10 mouse cellular contexts compared by ENCODE assay signal in the genomic region with DNA sequence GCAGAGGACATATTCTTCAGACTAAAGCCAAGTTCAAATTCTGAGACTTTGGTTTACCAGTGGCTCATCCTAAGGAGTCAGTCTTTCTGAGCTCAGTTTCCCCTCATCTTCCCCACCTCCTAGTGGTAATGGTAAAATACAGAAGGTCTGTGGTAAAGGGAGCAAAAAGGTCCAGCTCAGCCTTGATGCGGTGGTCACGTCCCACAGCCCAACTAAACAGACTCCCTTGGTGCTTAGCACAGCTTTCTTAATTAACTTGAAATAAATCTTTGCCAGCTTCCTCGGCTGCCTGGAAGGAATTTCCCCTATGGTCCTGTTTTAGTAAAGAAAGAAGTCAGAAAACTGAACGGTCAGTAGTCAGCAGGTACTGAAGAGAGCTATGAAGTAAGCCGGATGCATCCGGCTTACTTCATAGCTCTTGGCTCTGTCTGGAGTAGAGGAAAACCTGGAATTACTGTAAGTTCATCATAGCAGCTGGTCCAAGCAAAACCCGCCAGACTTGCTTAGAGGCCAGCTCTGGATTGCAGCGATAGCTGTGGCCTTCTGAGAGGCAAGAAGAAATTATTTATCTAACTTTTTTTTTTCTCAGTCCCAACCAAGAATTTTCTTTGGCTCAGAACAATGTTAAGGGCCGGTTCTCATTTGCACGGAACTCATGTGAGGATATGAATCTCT.
A peak's percentile ranks its signal among the peaks of the same experiment; 100 is the strongest.
DNase-seq lines count a peak whose midpoint lies in the region; ATAC-seq and TF ChIP-seq lines count a peak whose summit lies in the region.
"Had no signal": no experiment of that assay in that cellular context is flagged by ENCODE, and none has a peak within 500 bp of the region (broad histone marks: within the 10 kb centered on the region; RNA-seq: fewer than 3 reads in every experiment).

No protein-coding gene starts in this region.

- H3K36me3 ChIP-seq in forebrain, embryonic 14.5 days (ENCODE audit: control insufficient read depth, insufficient read depth, low read length) = no peaks in the 10 kb centered on the region
- no peaks in the 10 kb centered on the region for H3K36me3 ChIP-seq in forebrain, embryonic 12.5 days (replicated peaks)
- H3K36me3 ChIP-seq in kidney, postnatal 0 days (ENCODE audit: insufficient read depth, low read length) = no peaks in the 10 kb centered on the region

- H3K4me3 ChIP-seq in forebrain, embryonic 14.5 days (ENCODE audit: low read depth, low read length) = no peak overlapping the region
- H3K4me3 ChIP-seq in forebrain, embryonic 12.5 days (replicated peaks) = no peak overlapping the region
- no peak overlapping the region for H3K4me3 ChIP-seq in kidney, postnatal 0 days (replicated peaks; ENCODE audit: low read depth, low read length)

- peak overlapping the region; percentile 35; the same call in 1 of the 2 replicates for H3K27ac ChIP-seq in forebrain, embryonic 14.5 days (ENCODE audit: low read depth, low read length)
- no peak overlapping the region for H3K27ac ChIP-seq in forebrain, embryonic 12.5 days
- H3K27ac ChIP-seq in kidney, postnatal 0 days = peak overlapping the region; percentile 69
- H3K27ac ChIP-seq: liver, embryonic 14.5 days had no signal

- no peak overlapping the region for H3K4me2 ChIP-seq in forebrain, embryonic 14.5 days (ENCODE audit: low read length)
- no peak overlapping the region for H3K4me2 ChIP-seq in forebrain, embryonic 12.5 days
- 0 out of 2 replicates have a peak overlapping the region, but pooled peaks have one; percentile 1 for H3K4me2 ChIP-seq in kidney, postnatal 0 days (ENCODE audit: low read length)

- H3K9ac ChIP-seq in forebrain, embryonic 14.5 days (ENCODE audit: low read length) = no peak overlapping the region
- H3K9ac ChIP-seq in forebrain, embryonic 12.5 days = no peak overlapping the region
- H3K9ac ChIP-seq in kidney, postnatal 0 days (ENCODE audit: low read depth, low read length) = no peak overlapping the region
- H3K9ac ChIP-seq: liver, embryonic 14.5 days had no signal

- 0 out of 2 replicates have a peak, but pooled peaks have one; percentile 48 for ATAC-seq in forebrain, embryonic 14.5 days
- ATAC-seq in forebrain, embryonic 12.5 days (ENCODE audit: low FRiP score) = no peak
- peak; percentile 88 for ATAC-seq in kidney, postnatal 0 days (replicated peaks; ENCODE audit: low FRiP score, low read depth)
- no peak for ATAC-seq in granulocyte monocyte progenitor cell, adult 5-6 weeks (replicated peaks; ENCODE audit: poor library complexity, severe bottlenecking)
- no peak for ATAC-seq in erythroid progenitor cell, adult 5-6 weeks (replicated peaks; ENCODE audit: low FRiP score, poor library complexity, severe bottlenecking)

- 65% methylated on average over 10 of the region's 10 CpGs for WGBS in forebrain, embryonic 14.5 days
- 83% methylated on average over 10 of the region's 10 CpGs for WGBS in forebrain, embryonic 12.5 days
- 14% methylated on average over 10 of the region's 10 CpGs for whole genome bisulfite sequencing in kidney, postnatal 0 days

- H3K27me3 ChIP-seq in forebrain, embryonic 14.5 days (replicated peaks; ENCODE audit: control insufficient read depth, insufficient read depth, low read length) = no peaks in the 10 kb centered on the region
- no peaks in the 10 kb centered on the region for H3K27me3 ChIP-seq in forebrain, embryonic 12.5 days
- H3K27me3 ChIP-seq in kidney, postnatal 0 days (ENCODE audit: insufficient read depth, low read length) = no peaks in the 10 kb centered on the region

- peak; percentile 53 for DNase-seq in forebrain, embryonic 14.5 days (ENCODE audit: low spot score)
- peak; percentile 48 for DNase-seq in urinary bladder, postnatal 14 days (ENCODE audit: low spot score)
- no peak for DNase-seq in urinary bladder, adult 2 months (ENCODE audit: low spot score)
- peak; percentile 93 for DNase-seq in kidney, postnatal 0 days (ENCODE audit: low spot score)
- no peak for DNase-seq in right cerebral cortex, postnatal 10 days (ENCODE audit: low spot score in 2 of 2)
- DNase-seq: adrenal gland, postnatal 25 days had no signal

- peak; percentile 44; the same call in 1 of the 2 replicates for TF ChIP-seq CTCF in kidney, postnatal 0 days (IDR thresholded peaks at IDR 0.05; ENCODE audit: low read depth)

- H3K4me1 ChIP-seq in forebrain, embryonic 14.5 days (ENCODE audit: control insufficient read depth, insufficient read depth, low read length) = peaks cover 10% of the 10 kb centered on the region
- peaks cover 5% of the 10 kb centered on the region; the same call in 1 of the 2 replicates for H3K4me1 ChIP-seq in forebrain, embryonic 12.5 days
- H3K4me1 ChIP-seq in kidney, postnatal 0 days (replicated peaks; ENCODE audit: insufficient read depth, low read length) = peaks cover 10% of the 10 kb centered on the region

- H3K9me3 ChIP-seq in forebrain, embryonic 14.5 days (replicated peaks; ENCODE audit: control insufficient read depth, low read length) = no peaks in the 10 kb centered on the region
- H3K9me3 ChIP-seq in forebrain, embryonic 12.5 days = no peaks in the 10 kb centered on the region
- H3K9me3 ChIP-seq in kidney, postnatal 0 days (replicated peaks; ENCODE audit: low read length) = no peaks in the 10 kb centered on the region

Comparison
In these comparisons a context has a peak if more than half of its experiments do, and no peak if none do; other contexts are left out.
1. ATAC-seq: peak in forebrain, embryonic 14.5 days (single experiment) and kidney, postnatal 0 days (single experiment); none in forebrain, embryonic 12.5 days (single experiment), granulocyte monocyte progenitor cell, adult 5-6 weeks (single experiment) and erythroid progenitor cell, adult 5-6 weeks (single experiment).
2. DNase-seq: peak in forebrain, embryonic 14.5 days (single experiment), urinary bladder, postnatal 14 days (single experiment) and kidney, postnatal 0 days (single experiment); none in urinary bladder, adult 2 months (single experiment) and right cerebral cortex, postnatal 10 days (0 of 2).